Mouse (Mus musculus): ENCODE measurements at regions not wholly inside any gene's neighbourhood (a gene's known extent, or its start where the extent isn't known, plus 50 kb on each side); places are given as distances from the start of the nearest gene placed in this dataset.

DNA sequence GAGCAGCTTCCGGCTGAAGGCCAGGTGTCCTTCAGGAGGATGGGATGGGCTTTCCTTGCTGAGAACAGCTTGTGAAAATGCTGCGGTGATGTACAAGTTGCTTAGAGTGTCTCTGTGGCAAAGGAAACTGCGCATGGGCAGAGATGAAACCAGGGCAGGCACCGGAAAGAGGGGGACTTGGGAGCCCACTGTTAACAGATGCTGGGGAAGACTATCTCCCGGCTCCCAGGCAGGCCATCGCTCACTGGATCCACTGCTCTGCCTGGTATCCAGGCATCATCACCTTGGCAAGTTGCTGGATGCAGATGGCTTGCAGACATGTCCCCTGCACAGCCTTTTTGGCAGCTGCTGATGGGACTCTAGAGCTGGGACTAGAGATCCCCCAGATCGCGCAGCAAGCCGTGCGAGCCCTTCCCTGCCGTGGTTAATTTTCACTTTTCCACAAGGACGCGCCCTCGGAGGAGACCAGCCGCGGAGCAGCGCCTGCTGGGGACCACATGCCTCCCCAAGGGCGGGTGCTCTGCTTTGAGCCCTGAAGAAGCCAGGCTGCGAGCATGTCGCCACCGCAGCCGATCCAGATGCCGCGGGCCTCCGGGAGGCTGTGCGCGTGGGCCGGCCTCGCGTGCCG lies 234.4 kb downstream of the Opa1 start:
- peak overlapping the region; percentile 63 for H3K27ac ChIP-seq (ENCODE audit: control insufficient read depth, insufficient read depth, low read depth, low read length)
- TF ChIP-seq CTCF (IDR thresholded peaks at IDR 0.05; ENCODE audit: control insufficient read depth, insufficient read depth, insufficient replicate concordance, low read depth, low read length) (no peak), POLR2A (IDR thresholded peaks at IDR 0.05; ENCODE audit: control insufficient read depth, low read depth, low read length) (no peak)
- peak overlapping the region; percentile 50 for H3K4me3 ChIP-seq (ENCODE audit: control insufficient read depth, low read depth, low read length)
- peaks cover 9% of the 10 kb centered on the region for H3K4me1 ChIP-seq (ENCODE audit: control insufficient read depth, insufficient read depth, low read length)
- no peaks in the 10 kb centered on the region for H3K27me3 ChIP-seq (ENCODE audit: control insufficient read depth, insufficient read depth, low read length)
- no peaks in the 10 kb centered on the region for H3K36me3 ChIP-seq (ENCODE audit: control insufficient read depth, insufficient read depth, low read length)

DNA sequence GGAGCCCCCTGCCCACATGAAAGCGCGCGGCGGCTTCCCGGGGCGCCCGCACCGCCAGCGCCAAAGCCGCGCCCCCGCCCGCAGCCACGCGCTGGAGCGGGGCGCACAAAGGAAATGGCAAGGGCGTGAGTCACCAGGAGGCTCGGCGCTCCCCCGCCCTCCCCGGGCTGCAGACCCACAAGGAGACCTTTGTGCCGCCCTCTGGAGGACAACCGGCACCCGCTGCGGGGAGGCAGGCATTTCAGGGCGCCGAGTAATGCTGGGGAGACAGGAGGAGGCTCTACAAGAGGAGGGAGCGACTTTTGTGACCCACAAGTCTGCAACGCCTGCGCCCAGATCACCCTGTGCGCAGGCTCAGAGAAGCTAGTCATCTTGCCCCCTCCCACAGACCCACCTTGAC lies 234.9 kb downstream of the Opa1 start:
- Histone ChIP-seq H3K27ac (ENCODE audit: control insufficient read depth, insufficient read depth, low read depth, low read length) (peak overlapping the region; percentile 63), H3K27me3 (ENCODE audit: control insufficient read depth, insufficient read depth, low read length) (no peaks in the 10 kb centered on the region), H3K36me3 (ENCODE audit: control insufficient read depth, insufficient read depth, low read length) (no peaks in the 10 kb centered on the region), H3K4me3 (ENCODE audit: control insufficient read depth, low read depth, low read length) (peak overlapping the region; percentile 50), H3K4me1 (ENCODE audit: control insufficient read depth, insufficient read depth, low read length) (peaks cover 9% of the 10 kb centered on the region)
- no peak for TF ChIP-seq CTCF (IDR thresholded peaks at IDR 0.05; ENCODE audit: control insufficient read depth, insufficient read depth, insufficient replicate concordance, low read depth, low read length)
- no peak for TF ChIP-seq POLR2A (IDR thresholded peaks at IDR 0.05; ENCODE audit: control insufficient read depth, low read depth, low read length)

DNA sequence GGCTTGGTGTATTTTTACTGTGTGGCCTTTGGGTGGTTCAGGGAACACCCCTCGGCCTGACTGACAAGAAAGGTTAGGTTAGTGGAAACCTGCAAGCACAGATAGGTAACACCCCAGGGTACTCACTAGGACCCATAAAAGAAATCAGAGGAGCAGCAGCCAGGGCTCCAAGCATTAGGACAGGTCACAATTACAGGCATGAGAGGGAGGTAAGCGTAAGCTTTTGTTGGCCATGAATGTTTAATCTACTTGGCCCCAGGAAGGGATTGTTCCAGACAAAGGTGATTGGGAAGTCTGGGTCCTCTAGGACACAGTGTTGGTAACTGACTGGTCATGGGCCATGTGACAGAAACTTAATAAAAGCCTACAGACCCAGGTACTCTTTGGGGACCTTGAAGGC lies 235.5 kb downstream of the Opa1 start:
- Histone ChIP-seq H3K4me1 (ENCODE audit: control insufficient read depth, insufficient read depth, low read length) (peaks cover 9% of the 10 kb centered on the region), H3K27ac (ENCODE audit: control insufficient read depth, insufficient read depth, low read depth, low read length) (no peak overlapping the region), H3K27me3 (ENCODE audit: control insufficient read depth, insufficient read depth, low read length) (no peaks in the 10 kb centered on the region), H3K36me3 (ENCODE audit: control insufficient read depth, insufficient read depth, low read length) (no peaks in the 10 kb centered on the region), H3K4me3 (ENCODE audit: control insufficient read depth, low read depth, low read length) (no peak overlapping the region)
- TF ChIP-seq POLR2A (IDR thresholded peaks at IDR 0.05; ENCODE audit: control insufficient read depth, low read depth, low read length) (no peak), CTCF (IDR thresholded peaks at IDR 0.05; ENCODE audit: control insufficient read depth, insufficient read depth, insufficient replicate concordance, low read depth, low read length) (no peak)

GRCm38 (mm10) chr16:29815200-29815599 lies 236.1 kb downstream of the Opa1 start:
- Histone ChIP-seq H3K4me3 (ENCODE audit: control insufficient read depth, low read depth, low read length) (no peak overlapping the region), H3K36me3 (ENCODE audit: control insufficient read depth, insufficient read depth, low read length) (no peaks in the 10 kb centered on the region), H3K27me3 (ENCODE audit: control insufficient read depth, insufficient read depth, low read length) (no peaks in the 10 kb centered on the region), H3K27ac (ENCODE audit: control insufficient read depth, insufficient read depth, low read depth, low read length) (no peak overlapping the region), H3K4me1 (ENCODE audit: control insufficient read depth, insufficient read depth, low read length) (peaks cover 11% of the 10 kb centered on the region)
- no peak for TF ChIP-seq POLR2A (IDR thresholded peaks at IDR 0.05; ENCODE audit: control insufficient read depth, low read depth, low read length)
- no peak for TF ChIP-seq CTCF (IDR thresholded peaks at IDR 0.05; ENCODE audit: control insufficient read depth, insufficient read depth, insufficient replicate concordance, low read depth, low read length)

DNA sequence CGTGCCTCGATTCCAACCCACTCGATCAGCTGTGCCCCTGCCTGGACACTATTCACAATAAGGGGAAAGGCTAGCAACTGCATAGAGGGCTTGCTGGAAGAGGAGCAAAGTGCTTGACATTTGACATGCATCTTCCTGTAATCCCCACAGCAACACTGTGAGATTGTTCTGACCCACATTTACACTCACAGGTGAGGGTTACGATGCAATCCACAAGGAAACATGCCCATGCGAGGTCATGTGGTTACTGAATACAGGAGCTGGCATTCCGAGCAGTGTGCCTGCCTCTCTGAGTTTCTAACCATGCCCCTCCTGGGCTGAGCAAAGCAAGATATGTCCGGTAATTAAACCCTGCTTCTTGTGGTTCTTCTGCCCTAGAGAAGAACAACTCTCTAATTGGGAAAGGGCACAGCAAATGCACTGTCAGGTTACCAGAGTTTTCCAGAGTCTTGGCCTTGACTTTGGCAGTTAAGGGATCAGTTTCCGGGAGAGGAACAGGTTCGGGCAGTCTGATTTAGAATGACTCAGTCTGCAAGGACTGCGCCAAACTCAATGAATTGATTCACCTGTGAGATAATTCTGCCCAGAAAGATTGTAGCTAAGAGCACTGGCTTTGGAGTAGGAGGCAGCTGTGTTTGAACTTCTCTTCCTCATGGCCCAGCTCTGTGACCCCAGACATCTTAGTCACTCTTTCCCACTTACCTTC lies 236.7 kb downstream of the Opa1 start:
- H3K4me3 ChIP-seq (ENCODE audit: control insufficient read depth, low read depth, low read length) = no peak overlapping the region
- peak overlapping the region; percentile 77 for H3K27ac ChIP-seq (ENCODE audit: control insufficient read depth, insufficient read depth, low read depth, low read length)
- no peak for TF ChIP-seq POLR2A (IDR thresholded peaks at IDR 0.05; ENCODE audit: control insufficient read depth, low read depth, low read length)
- TF ChIP-seq CTCF (IDR thresholded peaks at IDR 0.05; ENCODE audit: control insufficient read depth, insufficient read depth, insufficient replicate concordance, low read depth, low read length) = no peak
- no peaks in the 10 kb centered on the region for H3K27me3 ChIP-seq (ENCODE audit: control insufficient read depth, insufficient read depth, low read length)
- no peaks in the 10 kb centered on the region for H3K36me3 ChIP-seq (ENCODE audit: control insufficient read depth, insufficient read depth, low read length)
- H3K4me1 ChIP-seq (ENCODE audit: control insufficient read depth, insufficient read depth, low read length) = peaks cover 12% of the 10 kb centered on the region

GRCm38 (mm10) chr16:29816681-29817369 lies 237.7 kb downstream of the Opa1 start:
- Histone ChIP-seq H3K36me3 (ENCODE audit: control insufficient read depth, insufficient read depth, low read length) (no peaks in the 10 kb centered on the region), H3K4me3 (ENCODE audit: control insufficient read depth, low read depth, low read length) (no peak overlapping the region), H3K27ac (ENCODE audit: control insufficient read depth, insufficient read depth, low read depth, low read length) (peak overlapping the region; percentile 77), H3K4me1 (ENCODE audit: control insufficient read depth, insufficient read depth, low read length) (peaks cover 12% of the 10 kb centered on the region), H3K27me3 (ENCODE audit: control insufficient read depth, insufficient read depth, low read length) (no peaks in the 10 kb centered on the region)
- TF ChIP-seq CTCF (IDR thresholded peaks at IDR 0.05; ENCODE audit: control insufficient read depth, insufficient read depth, insufficient replicate concordance, low read depth, low read length) (no peak), POLR2A (IDR thresholded peaks at IDR 0.05; ENCODE audit: control insufficient read depth, low read depth, low read length) (peak; percentile 22)

GRCm38 (mm10) chr16:29818807-29819440 lies 239.8 kb downstream of the Opa1 start:
- H3K27ac ChIP-seq (ENCODE audit: control insufficient read depth, insufficient read depth, low read depth, low read length) = peak overlapping the region; percentile 62
- H3K36me3 ChIP-seq (ENCODE audit: control insufficient read depth, insufficient read depth, low read length) = no peaks in the 10 kb centered on the region
- H3K4me1 ChIP-seq (ENCODE audit: control insufficient read depth, insufficient read depth, low read length) = peaks cover 6% of the 10 kb centered on the region
- TF ChIP-seq CTCF (IDR thresholded peaks at IDR 0.05; ENCODE audit: control insufficient read depth, insufficient read depth, insufficient replicate concordance, low read depth, low read length) (no peak), POLR2A (IDR thresholded peaks at IDR 0.05; ENCODE audit: control insufficient read depth, low read depth, low read length) (no peak)
- H3K27me3 ChIP-seq (ENCODE audit: control insufficient read depth, insufficient read depth, low read length) = no peaks in the 10 kb centered on the region
- no peak overlapping the region for H3K4me3 ChIP-seq (ENCODE audit: control insufficient read depth, low read depth, low read length)
